Mouse (Mus musculus): ENCODE data around the gene Saysd1.

- TF ChIP-seq CTCF (conservative IDR thresholded peaks at IDR 0.05 in 1 of 2, IDR thresholded peaks at IDR 0.05 in 1 of 2; ENCODE audit: low read depth in 2 of 2, low read length in 2 of 2) = no peak
- TF ChIP-seq POLR2A (IDR thresholded peaks at IDR 0.05; ENCODE audit: low read depth, low read length) = no peak
- no peak for TF ChIP-seq ZMIZ1 (IDR thresholded peaks at IDR 0.05; ENCODE audit: low read depth, low read length)
- no peak for TF ChIP-seq TBP (conservative IDR thresholded peaks at IDR 0.05; ENCODE audit: low read depth, low read length)
- no peak for TF ChIP-seq EP300 (IDR thresholded peaks at IDR 0.05; ENCODE audit: low read length)
- no peak for TF ChIP-seq E2F4 (IDR thresholded peaks at IDR 0.05; ENCODE audit: insufficient replicate concordance, low read depth, low read length)
Observed at GRCm38 (mm10) chr14:20154245-20154644, 15.9 kb upstream of the Saysd1 start.

Measured in CH12.LX (cell line).